Mouse (Mus musculus) liver, postnatal 0 days (tissue): ENCODE data around the gene Hdac9.

ENCODE experiments used
- CTCF ChIP-seq: sonication (generic); IDR thresholded peaks from 2 replicates; pipeline ENCODE4 v1.5.1; 2016; ENCODE audit warnings: antibody characterized with exemption, low read depth
- EP300 ChIP-seq: IDR thresholded peaks from 2 replicates; pipeline ENCODE4 v1.6.1; 2016; ENCODE audit warnings: antibody characterized with exemption, low read depth, mild to moderate bottlenecking

- TF ChIP-seq CTCF (no peak), EP300 (no peak)
Measured at GRCm38 (mm10) chr12:34075805-34076509, 840.9 kb downstream of the Hdac9 start.
